Mouse (Mus musculus): ENCODE results near the gene Cep63. TPM values are rescaled to one million over a fixed set of nuclear protein-coding genes. Genes with fewer than 3 reads are reported as not detected.

The Cep63 gene
- polyA plus RNA-seq, 1 experiment: 24.4 TPM

GRCm38 (mm10) chr9:102594667-102595393 lies 31.5 kb downstream of the Cep63 start:
- 38% methylated on average over 6 of the region's 6 CpGs for WGBS
- TF ChIP-seq CTCF (IDR thresholded peaks at IDR 0.05; ENCODE audit: borderline replicate concordance, insufficient read depth, low read depth, low read length) (no peak), POLR2A (IDR thresholded peaks at IDR 0.05; ENCODE audit: borderline replicate concordance, insufficient read depth, low read length) (no peak)
- Histone ChIP-seq H3K27ac (ENCODE audit: insufficient read depth, low read length) (no peak overlapping the region), H3K27me3 (ENCODE audit: control insufficient read depth, insufficient read depth, low read length) (no peaks in the 10 kb centered on the region), H3K4me3 (replicated peaks; ENCODE audit: insufficient read depth, low read depth, low read length) (no peak overlapping the region), H3K4me1 (ENCODE audit: control insufficient read depth, insufficient read depth, low read length) (no peaks in the 10 kb centered on the region)
- no peak for DNase-seq

- no peak for DNase-seq
- no peak overlapping the region for H3K27ac ChIP-seq (ENCODE audit: insufficient read depth, low read length)
- H3K4me3 ChIP-seq (replicated peaks; ENCODE audit: insufficient read depth, low read depth, low read length): no peak overlapping the region
- H3K4me1 ChIP-seq (ENCODE audit: control insufficient read depth, insufficient read depth, low read length): no peaks in the 10 kb centered on the region
- no peaks in the 10 kb centered on the region for H3K27me3 ChIP-seq (ENCODE audit: control insufficient read depth, insufficient read depth, low read length)
- WGBS: 62% methylated on average over 5 of the region's 5 CpGs
- TF ChIP-seq POLR2A (IDR thresholded peaks at IDR 0.05; ENCODE audit: borderline replicate concordance, insufficient read depth, low read length) (no peak), CTCF (IDR thresholded peaks at IDR 0.05; ENCODE audit: borderline replicate concordance, insufficient read depth, low read depth, low read length) (no peak)
Measured at GRCm38 (mm10) chr9:102587347-102587746, 39.0 kb downstream of the Cep63 start.

- Histone ChIP-seq H3K4me1 (ENCODE audit: control insufficient read depth, insufficient read depth, low read length) (no peaks in the 10 kb centered on the region), H3K27me3 (ENCODE audit: control insufficient read depth, insufficient read depth, low read length) (no peaks in the 10 kb centered on the region), H3K27ac (ENCODE audit: insufficient read depth, low read length) (no peak overlapping the region), H3K4me3 (replicated peaks; ENCODE audit: insufficient read depth, low read depth, low read length) (no peak overlapping the region)
- WGBS: 71% methylated on average over 12 of the region's 12 CpGs
- no peak for DNase-seq
- TF ChIP-seq POLR2A (IDR thresholded peaks at IDR 0.05; ENCODE audit: borderline replicate concordance, insufficient read depth, low read length): no peak
- TF ChIP-seq CTCF (IDR thresholded peaks at IDR 0.05; ENCODE audit: borderline replicate concordance, insufficient read depth, low read depth, low read length): no peak
Measured at GRCm38 (mm10) chr9:102581921-102582469, 44.3 kb downstream of the Cep63 start.

GRCm38 (mm10) chr9:102577480-102577879 lies 48.9 kb downstream of the Cep63 start:
- Histone ChIP-seq H3K27ac (ENCODE audit: insufficient read depth, low read length) (no peak overlapping the region), H3K4me3 (replicated peaks; ENCODE audit: insufficient read depth, low read depth, low read length) (no peak overlapping the region), H3K27me3 (ENCODE audit: control insufficient read depth, insufficient read depth, low read length) (no peaks in the 10 kb centered on the region), H3K4me1 (ENCODE audit: control insufficient read depth, insufficient read depth, low read length) (peaks cover 7% of the 10 kb centered on the region)
- WGBS: 88% methylated on average over 5 of the region's 5 CpGs
- TF ChIP-seq CTCF (IDR thresholded peaks at IDR 0.05; ENCODE audit: borderline replicate concordance, insufficient read depth, low read depth, low read length) (no peak), POLR2A (IDR thresholded peaks at IDR 0.05; ENCODE audit: borderline replicate concordance, insufficient read depth, low read length) (no peak)
- DNase-seq: no peak

- Histone ChIP-seq H3K27ac (ENCODE audit: insufficient read depth, low read length) (no peak overlapping the region), H3K4me3 (replicated peaks; ENCODE audit: insufficient read depth, low read depth, low read length) (no peak overlapping the region), H3K4me1 (ENCODE audit: control insufficient read depth, insufficient read depth, low read length) (peaks cover 7% of the 10 kb centered on the region), H3K27me3 (ENCODE audit: control insufficient read depth, insufficient read depth, low read length) (no peaks in the 10 kb centered on the region)
- no peak for TF ChIP-seq CTCF (IDR thresholded peaks at IDR 0.05; ENCODE audit: borderline replicate concordance, insufficient read depth, low read depth, low read length)
- no peak for TF ChIP-seq POLR2A (IDR thresholded peaks at IDR 0.05; ENCODE audit: borderline replicate concordance, insufficient read depth, low read length)
- no peak for DNase-seq
- WGBS: 55% methylated on average over 5 of the region's 5 CpGs
Measured at GRCm38 (mm10) chr9:102572888-102573287, 53.4 kb downstream of the Cep63 start.

GRCm38 (mm10) chr9:102558463-102558862 lies 67.9 kb downstream of the Cep63 start:
- H3K4me1 ChIP-seq (ENCODE audit: control insufficient read depth, insufficient read depth, low read length): no peaks in the 10 kb centered on the region
- 95% methylated on average over 3 of the region's 3 CpGs for WGBS
- no peak overlapping the region for H3K27ac ChIP-seq (ENCODE audit: insufficient read depth, low read length)
- H3K4me3 ChIP-seq (replicated peaks; ENCODE audit: insufficient read depth, low read depth, low read length): no peak overlapping the region
- TF ChIP-seq POLR2A (IDR thresholded peaks at IDR 0.05; ENCODE audit: borderline replicate concordance, insufficient read depth, low read length) (no peak), CTCF (IDR thresholded peaks at IDR 0.05; ENCODE audit: borderline replicate concordance, insufficient read depth, low read depth, low read length) (no peak)
- no peaks in the 10 kb centered on the region for H3K27me3 ChIP-seq (ENCODE audit: control insufficient read depth, insufficient read depth, low read length)
- DNase-seq: no peak

GRCm38 (mm10) chr9:102553781-102554180 lies 72.6 kb downstream of the Cep63 start:
- no peaks in the 10 kb centered on the region for H3K4me1 ChIP-seq (ENCODE audit: control insufficient read depth, insufficient read depth, low read length)
- H3K4me3 ChIP-seq (replicated peaks; ENCODE audit: insufficient read depth, low read depth, low read length): no peak overlapping the region
- WGBS: 23% methylated on average over 3 of the region's 3 CpGs
- TF ChIP-seq POLR2A (IDR thresholded peaks at IDR 0.05; ENCODE audit: borderline replicate concordance, insufficient read depth, low read length): no peak
- no peak for TF ChIP-seq CTCF (IDR thresholded peaks at IDR 0.05; ENCODE audit: borderline replicate concordance, insufficient read depth, low read depth, low read length)
- no peak overlapping the region for H3K27ac ChIP-seq (ENCODE audit: insufficient read depth, low read length)
- no peaks in the 10 kb centered on the region for H3K27me3 ChIP-seq (ENCODE audit: control insufficient read depth, insufficient read depth, low read length)
- DNase-seq: no peak

- Histone ChIP-seq H3K4me1 (ENCODE audit: control insufficient read depth, insufficient read depth, low read length) (no peaks in the 10 kb centered on the region), H3K27me3 (ENCODE audit: control insufficient read depth, insufficient read depth, low read length) (no peaks in the 10 kb centered on the region), H3K4me3 (replicated peaks; ENCODE audit: insufficient read depth, low read depth, low read length) (no peak overlapping the region), H3K27ac (ENCODE audit: insufficient read depth, low read length) (no peak overlapping the region)
- no peak for DNase-seq
- WGBS: 85% methylated on average over 10 of the region's 10 CpGs
- TF ChIP-seq CTCF (IDR thresholded peaks at IDR 0.05; ENCODE audit: borderline replicate concordance, insufficient read depth, low read depth, low read length) (no peak), POLR2A (IDR thresholded peaks at IDR 0.05; ENCODE audit: borderline replicate concordance, insufficient read depth, low read length) (no peak)
Measured at GRCm38 (mm10) chr9:102551771-102552170, 74.6 kb downstream of the Cep63 start.

Data from cerebellum, adult 2 months (tissue).